Mouse (Mus musculus): ENCODE data around the gene Nkx2-5.

Nkx2-5 gene

GRCm38 (mm10) chr17:26789460-26790268 is 55.1 kb downstream of the Nkx2-5 start:
- DNase-seq (ENCODE audit: low spot score in 2 of 2): no peak

DNA sequence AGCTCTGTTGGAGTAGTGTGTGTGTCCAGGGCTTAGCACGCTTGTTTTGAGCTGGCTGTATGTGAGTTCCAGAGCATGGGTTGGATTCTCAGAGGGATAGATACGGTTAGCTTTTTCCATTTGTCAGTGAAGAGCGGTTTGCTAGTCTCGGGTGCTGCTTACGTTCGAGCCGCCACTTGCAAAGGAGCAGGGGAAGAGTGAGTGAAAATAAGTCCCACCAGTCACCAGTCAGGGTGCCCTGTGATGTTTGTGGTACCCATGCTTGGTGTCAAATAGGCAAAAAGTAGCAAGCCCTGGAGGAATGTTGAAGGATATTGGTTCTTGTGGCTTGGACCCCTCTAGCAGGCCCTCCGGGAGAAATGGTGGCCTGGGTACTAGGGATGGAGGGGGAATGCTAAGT is 55.8 kb downstream of the Nkx2-5 start:
- DNase-seq (ENCODE audit: low spot score in 2 of 2): no peak

All from frontal cortex, postnatal 14 days (tissue).